Mouse (Mus musculus): ENCODE data around the gene Sult1a1. TPM values are rescaled to one million over a fixed set of nuclear protein-coding genes. Genes with fewer than 3 reads are reported as not detected.
A peak's percentile ranks its signal among the peaks of the same experiment; 100 is the strongest.
"Not testable (repeated sequence)": the region's sequence is repeated elsewhere in the genome, so short reads cannot be mapped to it uniquely, and the experiment has no call there.

Sult1a1 gene
- total RNA-seq, 1 experiment from 2014 or later = 17.1 TPM

GRCm38 (mm10) chr7:126644914-126645313 lies 31.3 kb downstream of the Sult1a1 start:
- ATAC-seq (replicated peaks in 1 of 2; ENCODE audit: insufficient read depth in 1 of 2, low FRiP score in 2 of 2, low TSS enrichment in 1 of 2, low read depth in 1 of 2, poor library complexity in 2 of 2, severe bottlenecking in 2 of 2) = no peak

GRCm38 (mm10) chr7:126644345-126644744 lies 31.9 kb downstream of the Sult1a1 start:
- ATAC-seq (replicated peaks in 1 of 2; ENCODE audit: insufficient read depth in 1 of 2, low FRiP score in 2 of 2, low TSS enrichment in 1 of 2, low read depth in 1 of 2, poor library complexity in 2 of 2, severe bottlenecking in 2 of 2) = no peak

- ATAC-seq (replicated peaks in 1 of 2; ENCODE audit: insufficient read depth in 1 of 2, low FRiP score in 2 of 2, low TSS enrichment in 1 of 2, low read depth in 1 of 2, poor library complexity in 2 of 2, severe bottlenecking in 2 of 2) = not testable (repeated sequence)
Measured at GRCm38 (mm10) chr7:126643244-126643617, 33.0 kb downstream of the Sult1a1 start.

GRCm38 (mm10) chr7:126642545-126643243 lies 33.5 kb downstream of the Sult1a1 start:
- no peak for ATAC-seq (replicated peaks in 1 of 2; ENCODE audit: insufficient read depth in 1 of 2, low FRiP score in 2 of 2, low TSS enrichment in 1 of 2, low read depth in 1 of 2, poor library complexity in 2 of 2, severe bottlenecking in 2 of 2)

- ATAC-seq (replicated peaks in 1 of 2; ENCODE audit: insufficient read depth in 1 of 2, low FRiP score in 2 of 2, low TSS enrichment in 1 of 2, low read depth in 1 of 2, poor library complexity in 2 of 2, severe bottlenecking in 2 of 2) = peak; percentile 57 to 64; a peak in 3 of 4 replicates
Measured at GRCm38 (mm10) chr7:126636733-126637520, 39.3 kb downstream of the Sult1a1 start.

- ATAC-seq (replicated peaks in 1 of 2; ENCODE audit: insufficient read depth in 1 of 2, low FRiP score in 2 of 2, low TSS enrichment in 1 of 2, low read depth in 1 of 2, poor library complexity in 2 of 2, severe bottlenecking in 2 of 2) = no peak
Measured at GRCm38 (mm10) chr7:126635375-126635774, 40.9 kb downstream of the Sult1a1 start.

- ATAC-seq (replicated peaks in 1 of 2; ENCODE audit: insufficient read depth in 1 of 2, low FRiP score in 2 of 2, low TSS enrichment in 1 of 2, low read depth in 1 of 2, poor library complexity in 2 of 2, severe bottlenecking in 2 of 2) = no peak
Measured at GRCm38 (mm10) chr7:126632478-126632877, 43.8 kb downstream of the Sult1a1 start.

GRCm38 (mm10) chr7:126630824-126631518 lies 45.3 kb downstream of the Sult1a1 start, which contains the start of gene Nupr1:
Gene Nupr1 (minus strand): TSS chr7:126630861.
- ATAC-seq (replicated peaks in 1 of 2; ENCODE audit: insufficient read depth in 1 of 2, low FRiP score in 2 of 2, low TSS enrichment in 1 of 2, low read depth in 1 of 2, poor library complexity in 2 of 2, severe bottlenecking in 2 of 2) = no peak

- ATAC-seq (replicated peaks in 1 of 2; ENCODE audit: insufficient read depth in 1 of 2, low FRiP score in 2 of 2, low TSS enrichment in 1 of 2, low read depth in 1 of 2, poor library complexity in 2 of 2, severe bottlenecking in 2 of 2) = no peak
Measured at GRCm38 (mm10) chr7:126629915-126630314, 46.3 kb downstream of the Sult1a1 start.

GRCm38 (mm10) chr7:126628111-126628510 lies 48.1 kb downstream of the Sult1a1 start:
- no peak for ATAC-seq (replicated peaks in 1 of 2; ENCODE audit: insufficient read depth in 1 of 2, low FRiP score in 2 of 2, low TSS enrichment in 1 of 2, low read depth in 1 of 2, poor library complexity in 2 of 2, severe bottlenecking in 2 of 2)

- ATAC-seq (replicated peaks in 1 of 2; ENCODE audit: insufficient read depth in 1 of 2, low FRiP score in 2 of 2, low TSS enrichment in 1 of 2, low read depth in 1 of 2, poor library complexity in 2 of 2, severe bottlenecking in 2 of 2) = no peak
Measured at GRCm38 (mm10) chr7:126625807-126626600, 50.2 kb downstream of the Sult1a1 start.

GRCm38 (mm10) chr7:126625369-126625768 lies 50.9 kb downstream of the Sult1a1 start:
- no peak for ATAC-seq (replicated peaks in 1 of 2; ENCODE audit: insufficient read depth in 1 of 2, low FRiP score in 2 of 2, low TSS enrichment in 1 of 2, low read depth in 1 of 2, poor library complexity in 2 of 2, severe bottlenecking in 2 of 2)

GRCm38 (mm10) chr7:126624774-126625173 lies 51.5 kb downstream of the Sult1a1 start:
- no peak for ATAC-seq (replicated peaks in 1 of 2; ENCODE audit: insufficient read depth in 1 of 2, low FRiP score in 2 of 2, low TSS enrichment in 1 of 2, low read depth in 1 of 2, poor library complexity in 2 of 2, severe bottlenecking in 2 of 2)

GRCm38 (mm10) chr7:126623381-126623780 lies 52.9 kb downstream of the Sult1a1 start:
- ATAC-seq (replicated peaks in 1 of 2; ENCODE audit: insufficient read depth in 1 of 2, low FRiP score in 2 of 2, low TSS enrichment in 1 of 2, low read depth in 1 of 2, poor library complexity in 2 of 2, severe bottlenecking in 2 of 2) = no peak

Data from hematopoietic stem cell, adult 5-6 weeks (primary cell).